Mouse (Mus musculus) lung, postnatal 0 days (tissue): ENCODE measurements around the gene Cenpe. TPM values are rescaled to one million over a fixed set of nuclear protein-coding genes. Genes with fewer than 3 reads are reported as not detected.

ENCODE experiments used
- ATAC-seq: fragments of 200-750 bp; cut with Nextera tagmentation; 2 replicates; pipeline ENCODE4 v1.8.0; 2017; ENCODE audit warnings: moderate library complexity
- DNase-seq: peaks from one replicate; pipeline ENCODE4 v3.0.0-alpha.2; 2016; ENCODE audit warnings: low spot score
- H3K27ac ChIP-seq: fragments of 300-500 bp; sonication (generic); 2 replicates; pipeline ENCODE4 v1.5.1; 2014; ENCODE audit warnings: antibody characterized with exemption, mild to moderate bottlenecking, low read length, mixed read lengths
- H3K27me3 ChIP-seq: fragments of 300-500 bp; sonication (generic); replicated peaks from 2 replicates; pipeline ENCODE4 v1.6.1; 2014; ENCODE audit warnings: low read length, mixed read lengths; ENCODE audit not compliant: insufficient read depth
- H3K36me3 ChIP-seq: fragments of 300-500 bp; sonication (generic); 2 replicates; pipeline ENCODE4 v1.6.1; 2014; ENCODE audit warnings: low read length, mixed read lengths; ENCODE audit not compliant: insufficient read depth
- H3K4me1 ChIP-seq: fragments of 300-500 bp; sonication (generic); 2 replicates; pipeline ENCODE4 v1.6.1; 2014; ENCODE audit warnings: antibody characterized with exemption, low read depth, low read length, mixed read lengths; ENCODE audit not compliant: insufficient read depth
- H3K4me2 ChIP-seq: fragments of 300-500 bp; sonication (generic); replicated peaks from 2 replicates; pipeline ENCODE4 v1.6.1; 2014; ENCODE audit warnings: low read depth, mild to moderate bottlenecking, low read length, moderate library complexity, mixed read lengths
- H3K4me3 ChIP-seq: fragments of 300-500 bp; sonication (generic); 2 replicates; pipeline ENCODE4 v1.5.1; 2014; ENCODE audit warnings: low read depth, low read length
- H3K9ac ChIP-seq: fragments of 300-500 bp; sonication (generic); replicated peaks from 2 replicates; pipeline ENCODE4 v1.6.1; 2014; ENCODE audit warnings: low read depth, mild to moderate bottlenecking
- H3K9me3 ChIP-seq: fragments of 300-500 bp; sonication (generic); 2 replicates; pipeline ENCODE4 v1.6.1; 2016; ENCODE audit warnings: low read length, mixed read lengths
- CTCF ChIP-seq: IDR thresholded peaks from 2 replicates; pipeline ENCODE4 v1.5.1; 2016; ENCODE audit warnings: antibody characterized with exemption, mild to moderate bottlenecking
- EP300 ChIP-seq: IDR thresholded peaks from 2 replicates; pipeline ENCODE4 v1.6.1; 2016; ENCODE audit warnings: antibody characterized with exemption, mild to moderate bottlenecking, control low read depth
- WGBS: fragments of 180-500 bp; shearing (Covaris S2); extraction: QIAGEN DNeasy Blood & Tissue Kit; methylation state at CpG from one replicate; pipeline ENCODE4 v1.1.7; 2014; 5-methylcytosine and 5-hydroxymethylcytosine counted together
- polyA plus RNA-seq: library from polyadenylated mRNA; unstranded; fragments of >200 nt; fragmentation: Nextera tagmentation; extraction: Ambion mirVana; gene quantifications from 2 replicates; pipeline ENCODE4 v1.2.1, GENCODE M21; 2015

The Cenpe gene
- polyA plus RNA-seq, 1 experiment from 2014 or later = 1.1 TPM

GRCm38 (mm10) chr3:135273047-135273446 lies 60.7 kb downstream of the Cenpe start:
- no peak for TF ChIP-seq EP300
- TF ChIP-seq CTCF = no peak
- no peaks in the 10 kb centered on the region for H3K9me3 ChIP-seq
- no peak overlapping the region for H3K9ac ChIP-seq
- no peak overlapping the region for H3K4me2 ChIP-seq
- ATAC-seq (peak; percentile 52; the same call in 1 of the 2 replicates), DNase-seq (peak; percentile 20)
- H3K27ac ChIP-seq = no peak overlapping the region
- H3K36me3 ChIP-seq = peaks cover 3% of the 10 kb centered on the region; the same call in 1 of the 2 replicates
- no peaks in the 10 kb centered on the region for H3K4me1 ChIP-seq
- 70% methylated on average over 13 of the region's 13 CpGs for WGBS
- H3K27me3 ChIP-seq = no peaks in the 10 kb centered on the region
- no peak overlapping the region for H3K4me3 ChIP-seq

- H3K4me1 ChIP-seq = no peaks in the 10 kb centered on the region
- H3K9me3 ChIP-seq = no peaks in the 10 kb centered on the region
- no peak overlapping the region for H3K4me2 ChIP-seq
- ATAC-seq = no peak
- H3K4me3 ChIP-seq = no peak overlapping the region
- no peak overlapping the region for H3K27ac ChIP-seq
- no peaks in the 10 kb centered on the region for H3K27me3 ChIP-seq
- whole genome bisulfite sequencing = 63% methylated on average over 4 of the region's 4 CpGs
- no peak for DNase-seq
- H3K36me3 ChIP-seq = no peaks in the 10 kb centered on the region
- no peak overlapping the region for H3K9ac ChIP-seq
- TF ChIP-seq CTCF = no peak
- no peak for TF ChIP-seq EP300
Measured at GRCm38 (mm10) chr3:135280160-135280559, 67.8 kb downstream of the Cenpe start.

GRCm38 (mm10) chr3:135280669-135281415 lies 68.5 kb downstream of the Cenpe start, which contains the start of gene Bdh2:
Gene Bdh2, plus strand, starts transcription at chr3:135281221.
- ATAC-seq (peak; percentile 76), DNase-seq (peak; percentile 90)
- WGBS = 21% methylated on average over 14 of the region's 14 CpGs
- Histone ChIP-seq H3K9ac (no peak within 1 kb of the TSS), H3K9me3 (no peaks in the 10 kb centered on the region), H3K27me3 (no peaks in the 10 kb centered on the region), H3K27ac (no peak within 1 kb of the TSS), H3K36me3 (no peaks in the 10 kb centered on the region), H3K4me3 (no peak within 1 kb of the TSS), H3K4me1 (no peaks in the 10 kb centered on the region), H3K4me2 (peak within 1 kb of the TSS; percentile 37)
- TF ChIP-seq CTCF (peak; percentile 96), EP300 (no peak)

- H3K4me1 ChIP-seq = no peaks in the 10 kb centered on the region
- H3K27me3 ChIP-seq = no peaks in the 10 kb centered on the region
- H3K9ac ChIP-seq = no peak overlapping the region
- no peaks in the 10 kb centered on the region for H3K9me3 ChIP-seq
- no peaks in the 10 kb centered on the region for H3K36me3 ChIP-seq
- no peak overlapping the region for H3K4me3 ChIP-seq
- no peak for ATAC-seq
- WGBS = 67% methylated on average over 8 of the region's 8 CpGs
- no peak for TF ChIP-seq CTCF
- TF ChIP-seq EP300 = no peak
- H3K27ac ChIP-seq = no peak overlapping the region
- DNase-seq = no peak
- no peak overlapping the region for H3K4me2 ChIP-seq
Measured at GRCm38 (mm10) chr3:135281701-135282100, 69.4 kb downstream of the Cenpe start.

GRCm38 (mm10) chr3:135285256-135285655 lies 72.9 kb downstream of the Cenpe start:
- DNase-seq (peak; percentile 70), ATAC-seq (peak; percentile 65)
- no peak for TF ChIP-seq EP300
- TF ChIP-seq CTCF = no peak
- H3K36me3 ChIP-seq = no peaks in the 10 kb centered on the region
- peak overlapping the region; percentile 12; the same call in 1 of the 2 replicates for H3K4me3 ChIP-seq
- no peak overlapping the region for H3K9ac ChIP-seq
- H3K27me3 ChIP-seq = no peaks in the 10 kb centered on the region
- H3K27ac ChIP-seq = no peak overlapping the region
- H3K9me3 ChIP-seq = no peaks in the 10 kb centered on the region
- no peaks in the 10 kb centered on the region for H3K4me1 ChIP-seq
- 55% methylated on average over 11 of the region's 11 CpGs for WGBS
- H3K4me2 ChIP-seq = peak overlapping the region; percentile 38

GRCm38 (mm10) chr3:135285807-135286206 lies 73.5 kb downstream of the Cenpe start:
- peak overlapping the region; percentile 38 for H3K4me2 ChIP-seq
- DNase-seq (peak; percentile 52), ATAC-seq (peak; percentile 49; the same call in 1 of the 2 replicates)
- H3K4me3 ChIP-seq = peak overlapping the region; percentile 12; the same call in 1 of the 2 replicates
- TF ChIP-seq CTCF (no peak), EP300 (no peak)
- no peaks in the 10 kb centered on the region for H3K27me3 ChIP-seq
- H3K9me3 ChIP-seq = no peaks in the 10 kb centered on the region
- no peaks in the 10 kb centered on the region for H3K36me3 ChIP-seq
- 53% methylated on average over 3 of the region's 3 CpGs for WGBS
- H3K27ac ChIP-seq = no peak overlapping the region
- no peak overlapping the region for H3K9ac ChIP-seq
- H3K4me1 ChIP-seq = no peaks in the 10 kb centered on the region
